Mouse (Mus musculus): Measurements from ENCODE around the gene Adarb2.

- no peak for TF ChIP-seq CTCF (conservative IDR thresholded peaks at IDR 0.05 in 1 of 2, IDR thresholded peaks at IDR 0.05 in 1 of 2; ENCODE audit: low read depth in 2 of 2, low read length in 2 of 2)
- no peak for TF ChIP-seq ZMIZ1 (IDR thresholded peaks at IDR 0.05; ENCODE audit: low read depth, low read length)
- no peak for TF ChIP-seq CHD2 (IDR thresholded peaks at IDR 0.05; ENCODE audit: low read length)
Observed at GRCm38 (mm10) chr13:8515979-8516715, 313.5 kb downstream of the Adarb2 start.
